Mouse (Mus musculus) limb, embryonic 11.5 days (tissue): ENCODE data around the gene Sbsn. TPM values are rescaled to one million over a fixed set of nuclear protein-coding genes. Genes with fewer than 3 reads are reported as not detected.

Experiments
- ATAC-seq: fragments of 200-750 bp; cut with Nextera tagmentation; 2 replicates; pipeline ENCODE4 v1.8.0; 2017; ENCODE audit warnings: low read depth; ENCODE audit not compliant: insufficient number of reproducible peaks, low FRiP score, low TSS enrichment
- DNase-seq: peaks from one replicate; pipeline ENCODE4 v3.0.0-alpha.2; 2015; ENCODE audit warnings: low spot score
- H3K27ac ChIP-seq: fragments of 300-500 bp; sonication (generic); replicated peaks from 2 replicates; pipeline ENCODE4 v1.5.1; 2014; ENCODE audit warnings: low read depth, mild to moderate bottlenecking, low read length
- H3K27me3 ChIP-seq: fragments of 300-500 bp; sonication (generic); 2 replicates; pipeline ENCODE4 v1.6.1; 2014; ENCODE audit warnings: mild to moderate bottlenecking, low read length, mixed read lengths; ENCODE audit not compliant: control insufficient read depth, insufficient read depth
- H3K36me3 ChIP-seq: fragments of 300-500 bp; sonication (generic); 2 replicates; pipeline ENCODE4 v1.6.1; 2014; ENCODE audit warnings: mild to moderate bottlenecking, low read length, moderate library complexity, mixed read lengths; ENCODE audit not compliant: control insufficient read depth, insufficient read depth
- H3K4me1 ChIP-seq: fragments of 300-500 bp; sonication (generic); 2 replicates; pipeline ENCODE4 v1.6.1; 2014; ENCODE audit warnings: low read length, mixed read lengths; ENCODE audit not compliant: control insufficient read depth, insufficient read depth
- H3K4me2 ChIP-seq: fragments of 300-500 bp; sonication (generic); 2 replicates; pipeline ENCODE4 v1.6.1; 2014; ENCODE audit warnings: low read depth, mild to moderate bottlenecking, moderate library complexity; ENCODE audit not compliant: severe bottlenecking
- H3K4me3 ChIP-seq: fragments of 300-500 bp; sonication (generic); 2 replicates; pipeline ENCODE4 v1.5.1; 2014; ENCODE audit warnings: low read depth, low read length
- H3K9ac ChIP-seq: fragments of 300-500 bp; sonication (generic); 2 replicates; pipeline ENCODE4 v1.6.1; 2014; ENCODE audit warnings: mild to moderate bottlenecking, low read length
- H3K9me3 ChIP-seq: fragments of 300-500 bp; sonication (generic); 2 replicates; pipeline ENCODE4 v1.6.1; 2016; ENCODE audit warnings: low read length; ENCODE audit not compliant: control insufficient read depth
- WGBS: fragments of 180-500 bp; shearing (Covaris S2); extraction: QIAGEN DNeasy Blood & Tissue Kit; methylation state at CpG from one replicate; pipeline ENCODE4 v1.1.7; 2014; 5-methylcytosine and 5-hydroxymethylcytosine counted together
- polyA plus RNA-seq: library from polyadenylated mRNA; unstranded; fragments of >200 nt; fragmentation: Nextera tagmentation; extraction: Ambion mirVana; gene quantifications from 2 replicates; pipeline ENCODE4 v1.2.1, GENCODE M21; 2014

Sbsn gene
- polyA plus RNA-seq, 1 experiment from 2014 or later, result 0.27 TPM

GRCm38 (mm10) chr7:30766408-30766807 is 15.1 kb downstream of the Sbsn start:
- Histone ChIP-seq H3K27ac (no peak overlapping the region), H3K9me3 (no peaks in the 10 kb centered on the region), H3K27me3 (no peaks in the 10 kb centered on the region), H3K4me3 (no peak overlapping the region), H3K4me1 (no peaks in the 10 kb centered on the region), H3K4me2 (no peak overlapping the region), H3K36me3 (no peaks in the 10 kb centered on the region), H3K9ac (no peak overlapping the region)
- ATAC-seq, result no peak
- DNase-seq, result no peak
- WGBS, result 94% methylated on average over 4 of the region's 4 CpGs

GRCm38 (mm10) chr7:30769236-30769635 is 18.0 kb downstream of the Sbsn start:
- H3K4me1 ChIP-seq, result no peaks in the 10 kb centered on the region
- no peaks in the 10 kb centered on the region for H3K27me3 ChIP-seq
- H3K4me3 ChIP-seq, result no peak overlapping the region
- no peak overlapping the region for H3K27ac ChIP-seq
- WGBS, result 42% methylated on average over 9 of the region's 9 CpGs
- H3K4me2 ChIP-seq, result no peak overlapping the region
- H3K9ac ChIP-seq, result no peak overlapping the region
- H3K36me3 ChIP-seq, result no peaks in the 10 kb centered on the region
- DNase-seq (no peak), ATAC-seq (no peak)
- no peaks in the 10 kb centered on the region for H3K9me3 ChIP-seq

DNA sequence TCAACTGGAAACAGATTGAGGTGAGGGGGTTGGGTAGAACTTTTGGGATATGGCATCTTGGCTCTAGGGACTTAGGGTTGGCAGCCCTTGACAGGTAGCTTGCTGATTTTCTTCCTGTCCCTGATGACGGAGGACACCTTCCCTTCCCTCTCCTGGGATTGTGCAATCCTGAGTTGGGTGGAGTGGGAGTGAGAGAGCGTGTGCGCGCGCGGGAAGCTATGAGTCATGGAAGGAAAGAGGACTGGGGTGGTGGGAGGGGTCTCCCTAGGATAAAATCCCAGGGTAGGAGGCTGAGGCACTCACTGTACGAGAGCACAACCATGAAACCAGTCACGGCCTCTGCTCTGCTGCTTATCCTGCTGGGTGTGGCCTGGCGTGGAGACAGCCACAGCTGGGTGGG is 24.8 kb downstream of the Sbsn start:
- Histone ChIP-seq H3K4me2 (no peak overlapping the region), H3K27me3 (no peaks in the 10 kb centered on the region), H3K9me3 (no peaks in the 10 kb centered on the region), H3K36me3 (no peaks in the 10 kb centered on the region), H3K27ac (no peak overlapping the region), H3K9ac (no peak overlapping the region), H3K4me3 (no peak overlapping the region), H3K4me1 (no peaks in the 10 kb centered on the region)
- no peak for DNase-seq
- no peak for ATAC-seq
- 90% methylated on average over 9 of the region's 9 CpGs for WGBS

- H3K4me1 ChIP-seq, result no peaks in the 10 kb centered on the region
- no peak overlapping the region for H3K9ac ChIP-seq
- no peak overlapping the region for H3K27ac ChIP-seq
- no peaks in the 10 kb centered on the region for H3K36me3 ChIP-seq
- ATAC-seq (no peak), DNase-seq (no peak)
- no peaks in the 10 kb centered on the region for H3K27me3 ChIP-seq
- no peak overlapping the region for H3K4me3 ChIP-seq
- WGBS, result 52% methylated on average over 7 of the region's 7 CpGs
- H3K4me2 ChIP-seq, result no peak overlapping the region
- no peaks in the 10 kb centered on the region for H3K9me3 ChIP-seq
Measured at GRCm38 (mm10) chr7:30777081-30777579, 25.9 kb downstream of the Sbsn start.

- no peaks in the 10 kb centered on the region for H3K27me3 ChIP-seq
- no peaks in the 10 kb centered on the region for H3K4me1 ChIP-seq
- DNase-seq (no peak), ATAC-seq (no peak)
- 60% methylated on average over 1 of the region's 1 CpGs for WGBS
- H3K36me3 ChIP-seq, result no peaks in the 10 kb centered on the region
- no peak overlapping the region for H3K4me3 ChIP-seq
- H3K27ac ChIP-seq, result no peak overlapping the region
- no peak overlapping the region for H3K4me2 ChIP-seq
- no peaks in the 10 kb centered on the region for H3K9me3 ChIP-seq
- no peak overlapping the region for H3K9ac ChIP-seq
Measured at GRCm38 (mm10) chr7:30777911-30778310, 26.6 kb downstream of the Sbsn start.

- Histone ChIP-seq H3K9ac (no peak overlapping the region), H3K4me2 (no peak overlapping the region), H3K4me1 (no peaks in the 10 kb centered on the region), H3K4me3 (no peak overlapping the region), H3K27ac (no peak overlapping the region), H3K9me3 (no peaks in the 10 kb centered on the region), H3K36me3 (no peaks in the 10 kb centered on the region), H3K27me3 (no peaks in the 10 kb centered on the region)
- ATAC-seq (no peak), DNase-seq (no peak)
- 72% methylated on average over 4 of the region's 4 CpGs for WGBS
Measured at GRCm38 (mm10) chr7:30781792-30782191, 30.5 kb downstream of the Sbsn start.

GRCm38 (mm10) chr7:30782658-30783057 is 31.4 kb downstream of the Sbsn start:
- Histone ChIP-seq H3K9ac (no peak overlapping the region), H3K27me3 (no peaks in the 10 kb centered on the region), H3K4me2 (no peak overlapping the region), H3K27ac (no peak overlapping the region), H3K4me3 (no peak overlapping the region), H3K4me1 (no peaks in the 10 kb centered on the region), H3K9me3 (no peaks in the 10 kb centered on the region), H3K36me3 (no peaks in the 10 kb centered on the region)
- ATAC-seq (no peak), DNase-seq (no peak)
- WGBS, result 79% methylated on average over 3 of the region's 3 CpGs

DNA sequence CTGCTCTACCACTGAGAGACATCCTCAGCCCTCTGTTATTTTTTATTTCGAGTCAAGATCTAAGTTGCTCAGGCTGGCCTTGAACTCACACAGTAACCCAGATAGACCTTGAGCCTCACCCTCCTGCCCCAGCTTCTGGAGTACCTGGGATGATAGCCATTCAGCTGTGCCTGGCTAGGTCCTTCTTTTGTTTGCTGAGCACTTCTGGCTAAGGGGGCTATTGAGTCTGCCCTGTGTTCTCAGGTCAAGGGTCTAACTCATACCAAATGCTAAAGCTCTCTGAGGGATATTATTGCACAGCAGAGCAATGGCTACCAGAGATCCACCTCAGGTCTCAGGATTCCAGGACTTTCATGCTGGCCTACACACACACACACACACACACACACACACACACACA is 33.9 kb downstream of the Sbsn start:
- WGBS, result 76% methylated on average over 1 of the region's 1 CpGs
- no peak for ATAC-seq

More for the DNA sequence above, 33.9 kb downstream of the Sbsn start:
- Histone ChIP-seq H3K9ac (no peak overlapping the region), H3K27me3 (no peaks in the 10 kb centered on the region), H3K4me3 (no peak overlapping the region), H3K4me2 (no peak overlapping the region), H3K27ac (no peak overlapping the region), H3K9me3 (no peaks in the 10 kb centered on the region), H3K36me3 (no peaks in the 10 kb centered on the region), H3K4me1 (no peaks in the 10 kb centered on the region)
- DNase-seq, result no peak
